Mouse (Mus musculus) urinary bladder, postnatal 10 days (tissue): ENCODE measurements around the gene Zfp629.

Experiments used
- DNase-seq: peaks from one replicate; pipeline ENCODE4 v3.0.0; 2022; ENCODE audit warnings: low spot score

The Zfp629 gene

DNA sequence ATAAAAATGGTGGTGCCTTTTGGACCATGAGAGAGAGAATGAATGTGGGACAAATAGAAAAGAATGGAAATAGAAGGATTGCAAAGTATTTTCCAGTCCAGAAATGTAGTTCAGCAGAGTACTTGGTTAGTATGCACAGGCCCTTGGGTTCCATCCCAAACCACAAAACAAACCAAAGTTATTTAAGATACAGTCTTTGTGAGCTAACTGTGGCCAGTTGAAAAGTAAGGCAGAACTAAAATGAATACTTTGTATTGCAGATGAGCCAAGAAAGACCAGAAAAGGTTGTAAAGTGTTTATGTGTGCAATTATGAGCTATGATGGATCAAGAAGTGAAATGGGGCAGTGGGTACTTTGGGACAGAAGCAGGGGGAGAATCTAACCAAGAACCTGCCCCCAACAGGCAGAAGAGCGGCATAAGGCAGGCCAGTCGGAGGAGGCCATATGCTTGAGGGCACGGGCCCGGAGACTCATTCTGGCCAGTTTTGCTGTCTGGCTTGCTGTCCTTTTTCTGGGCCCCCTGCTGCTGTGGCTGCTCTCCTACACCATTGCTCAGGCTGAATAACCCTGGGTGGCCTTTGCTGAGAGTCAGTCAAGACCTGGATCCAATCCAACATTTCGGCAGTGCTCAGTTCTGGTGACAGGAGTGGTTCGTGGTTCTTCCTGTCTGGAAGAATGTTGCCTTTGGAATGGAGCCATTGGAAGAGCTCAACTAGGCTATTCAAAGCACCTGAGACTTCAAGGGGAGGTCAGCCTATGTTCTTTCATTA lies 51.0 kb downstream of the Zfp629 start:
- DNase-seq: no peak

- DNase-seq: no peak
These were observed 54.2 kb downstream of the Zfp629 start, which contains the start of gene Tmem265 for GRCm38 (mm10) chr7:127561340-127561858. TSS of gene Tmem265 (plus strand) at chr7:127561390.

DNA sequence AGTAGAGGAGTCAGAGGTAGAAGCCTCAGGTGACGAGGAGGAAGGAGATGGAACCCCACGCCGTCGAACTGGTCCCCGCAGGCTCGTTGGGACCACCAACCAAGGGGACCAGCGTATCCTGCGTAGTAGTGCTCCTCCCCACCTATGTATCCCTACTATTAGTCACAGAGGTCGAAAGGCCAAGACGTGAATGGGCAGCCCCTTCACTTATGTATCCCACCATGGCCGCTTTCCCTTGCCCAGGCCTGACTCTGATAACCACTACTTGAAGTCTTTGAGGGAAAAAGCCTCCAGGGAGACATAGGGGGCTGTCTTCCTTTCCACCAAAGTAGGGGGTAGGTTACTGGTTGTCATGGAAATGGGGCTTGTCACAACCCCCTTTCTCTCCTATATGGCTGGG lies 55.0 kb downstream of the Zfp629 start:
- no peak for DNase-seq
